Mouse (Mus musculus) bone marrow, adult 2 months (tissue): ENCODE results near the gene Usp48.

Experiments used
- CTCF ChIP-seq: fragments of 200-500 bp; IDR thresholded peaks from 2 replicates; pipeline ENCODE4 v1.5.1; 2011; ENCODE audit warnings: low read length, control low read depth; ENCODE audit not compliant: control insufficient read depth, insufficient read depth
- POLR2A ChIP-seq: fragments of 200-500 bp; IDR thresholded peaks from 2 replicates; pipeline ENCODE4 v1.6.1; 2011; ENCODE audit warnings: low read depth, mild to moderate bottlenecking, control low read depth, low read length, borderline replicate concordance; ENCODE audit not compliant: control insufficient read depth

GRCm38 (mm10) chr4:137650912-137651311 is 57.4 kb downstream of the Usp48 start:
- TF ChIP-seq CTCF (no peak), POLR2A (no peak)
